ENCODE assay signal across 10 mouse cellular contexts in the genomic region with DNA sequence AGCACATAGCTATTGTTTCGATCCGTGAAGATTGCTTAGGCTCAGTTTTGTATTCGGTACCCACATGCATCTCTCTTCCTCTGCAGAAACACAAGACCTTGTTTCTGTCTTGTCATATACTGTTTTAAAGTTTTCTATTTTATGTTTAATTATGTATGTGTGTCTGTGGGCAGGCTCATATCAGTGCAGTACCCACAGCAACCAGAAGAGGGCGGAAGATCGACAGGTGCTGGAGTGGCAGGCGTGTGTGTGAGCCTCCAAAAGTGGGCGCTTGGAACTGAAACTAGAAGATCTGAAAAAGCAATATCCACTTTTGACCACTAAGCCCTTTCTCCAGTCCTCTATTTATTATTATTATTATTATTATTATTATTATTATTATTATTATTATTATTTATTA.
DNase-seq lines count a peak whose midpoint lies in the region; ATAC-seq and TF ChIP-seq lines count a peak whose summit lies in the region.
"Had no signal": no experiment of that assay in that cellular context is flagged by ENCODE, and none has a peak within 500 bp of the region (broad histone marks: within the 10 kb centered on the region; RNA-seq: fewer than 3 reads in every experiment).

No protein-coding gene starts in this region.

- H3K36me3 ChIP-seq in hindbrain, embryonic 11.5 days (ENCODE audit: control insufficient read depth, insufficient read depth, low read length) = no peaks in the 10 kb centered on the region
- no peaks in the 10 kb centered on the region for H3K36me3 ChIP-seq in hindbrain, embryonic 13.5 days
- no peaks in the 10 kb centered on the region for H3K36me3 ChIP-seq in ES-E14 (ENCODE audit: control insufficient read depth, insufficient read depth, low read length, poor library complexity, severe bottlenecking)

- no peak overlapping the region for H3K4me3 ChIP-seq in hindbrain, embryonic 11.5 days (ENCODE audit: low read depth, low read length)
- no peak overlapping the region for H3K4me3 ChIP-seq in hindbrain, embryonic 13.5 days
- H3K4me3 ChIP-seq in ES-E14 (ENCODE audit: insufficient read depth in 1 of 2, low read depth in 1 of 2, low read length in 2 of 2, poor library complexity in 1 of 2, severe bottlenecking in 1 of 2) = no peak overlapping the region

- peak; percentile 6 for DNase-seq in hindbrain, embryonic 11.5 days (ENCODE audit: low spot score)
- DNase-seq in 3T3-L1 (ENCODE audit: low read depth, low spot score) (peak; percentile 36), ES-E14 (ENCODE audit: low read depth, low spot score) (peak; percentile 47), MN1 (ENCODE audit: low spot score) (no peak)
- DNase-seq in induced T-regulatory cell, adult 2 months (ENCODE audit: low read depth) = peak; percentile 66
- DNase-seq in frontal cortex, adult 2 months (ENCODE audit: extremely low spot score in 1 of 2, low spot score in 1 of 2) = no peak
- no peak for DNase-seq in ovary, postnatal 36 days (ENCODE audit: low spot score)
- DNase-seq: kidney, postnatal 25 days had no signal

- H3K4me1 ChIP-seq in hindbrain, embryonic 11.5 days (replicated peaks; ENCODE audit: control insufficient read depth, insufficient read depth, low read length) = no peaks in the 10 kb centered on the region
- H3K4me1 ChIP-seq in hindbrain, embryonic 13.5 days (replicated peaks) = no peaks in the 10 kb centered on the region
- no peaks in the 10 kb centered on the region for H3K4me1 ChIP-seq in ES-E14 (ENCODE audit: control insufficient read depth in 2 of 2, insufficient read depth in 2 of 2, low read length in 2 of 2, poor library complexity in 1 of 2)

- H3K4me2 ChIP-seq in hindbrain, embryonic 11.5 days (replicated peaks; ENCODE audit: low read depth, low read length) = no peak overlapping the region
- no peak overlapping the region for H3K4me2 ChIP-seq in hindbrain, embryonic 13.5 days

- no peaks in the 10 kb centered on the region for H3K9me3 ChIP-seq in hindbrain, embryonic 11.5 days (ENCODE audit: control insufficient read depth, low read length)
- H3K9me3 ChIP-seq in hindbrain, embryonic 13.5 days = no peaks in the 10 kb centered on the region
- H3K9me3 ChIP-seq in ES-E14 (ENCODE audit: control insufficient read depth, insufficient read depth, low read depth, low read length) = no peaks in the 10 kb centered on the region

- no peak for ATAC-seq in hindbrain, embryonic 11.5 days (ENCODE audit: low FRiP score)
- ATAC-seq in hindbrain, embryonic 13.5 days (ENCODE audit: low FRiP score) = no peak

- 78% methylated on average over 7 of the region's 7 CpGs for WGBS in hindbrain, embryonic 11.5 days
- 78% methylated on average over 7 of the region's 7 CpGs for WGBS in hindbrain, embryonic 13.5 days

- in situ Hi-C loops in ES-E14 (cut with MboI; ENCODE audit: low sequenced_read_pairs in 2 of 2, unreplicated experiment in 2 of 2) = loop anchor here (10.0 kb wide), 2 partner anchors 245 to 255 kb away; a partner anchor contains a TSS

- H3K9ac ChIP-seq in hindbrain, embryonic 11.5 days (ENCODE audit: low read depth, low read length) = no peak overlapping the region
- no peak overlapping the region for H3K9ac ChIP-seq in hindbrain, embryonic 13.5 days
- no peak overlapping the region for H3K9ac ChIP-seq in ES-E14 (ENCODE audit: insufficient read depth, low read depth, low read length, poor library complexity, severe bottlenecking)

- H3K27ac ChIP-seq in hindbrain, embryonic 11.5 days (ENCODE audit: low read depth, low read length) = no peak overlapping the region
- H3K27ac ChIP-seq in hindbrain, embryonic 13.5 days = no peak overlapping the region
- H3K27ac ChIP-seq in ES-E14 (ENCODE audit: insufficient read depth, low read depth, low read length, poor library complexity, severe bottlenecking) = no peak overlapping the region
- H3K27ac ChIP-seq: macrophage had no signal

- H3K27me3 ChIP-seq in hindbrain, embryonic 11.5 days (ENCODE audit: control insufficient read depth, insufficient read depth, low read length) = no peaks in the 10 kb centered on the region
- no peaks in the 10 kb centered on the region for H3K27me3 ChIP-seq in hindbrain, embryonic 13.5 days

TF ChIP-seq in ES-E14, 5 proteins besides CTCF, POLR2A, EP300 and RAD21:
- TF ChIP-seq ZC3H11A (IDR thresholded peaks at IDR 0.05; ENCODE audit: borderline replicate concordance, low read depth, low read length) (peak; percentile 47), HCFC1 (IDR thresholded peaks at IDR 0.05; ENCODE audit: borderline replicate concordance, insufficient read depth, low read length) (no peak), MAFK (IDR thresholded peaks at IDR 0.05; ENCODE audit: insufficient read depth, low read depth, low read length) (no peak), ZNF384 (IDR thresholded peaks at IDR 0.05; ENCODE audit: low read depth, low read length) (no peak)

Comparison
In these comparisons a context has a peak if more than half of its experiments do, and no peak if none do; other contexts are left out.
1. DNase-seq: peak in hindbrain, embryonic 11.5 days (single experiment), 3T3-L1 (single experiment), ES-E14 (single experiment) and induced T-regulatory cell, adult 2 months (single experiment); none in frontal cortex, adult 2 months (0 of 2), MN1 (single experiment) and ovary, postnatal 36 days (single experiment).